Mouse (Mus musculus): ENCODE measurements at regions not wholly inside any gene's neighbourhood (a gene's known extent, or its start where the extent isn't known, plus 50 kb on each side); places are given as distances from the start of the nearest gene placed in this dataset.

- DNase-seq (ENCODE audit: low spot score): no peak
These were observed 135.6 kb downstream of the Rbm19 start for GRCm38 (mm10) chr5:120251697-120252401.

- DNase-seq (ENCODE audit: low spot score): no peak
These were observed 136.3 kb downstream of the Rbm19 start for GRCm38 (mm10) chr5:120252551-120252950.

GRCm38 (mm10) chr5:120262715-120263273, 146.5 kb downstream of the Rbm19 start:
- DNase-seq (ENCODE audit: low spot score): no peak

GRCm38 (mm10) chr5:120269416-120269860, 153.2 kb downstream of the Rbm19 start:
- DNase-seq (ENCODE audit: low spot score): no peak

- no peak for DNase-seq (ENCODE audit: low spot score)
These were observed 154.8 kb downstream of the Rbm19 start for GRCm38 (mm10) chr5:120270887-120271616.

DNA sequence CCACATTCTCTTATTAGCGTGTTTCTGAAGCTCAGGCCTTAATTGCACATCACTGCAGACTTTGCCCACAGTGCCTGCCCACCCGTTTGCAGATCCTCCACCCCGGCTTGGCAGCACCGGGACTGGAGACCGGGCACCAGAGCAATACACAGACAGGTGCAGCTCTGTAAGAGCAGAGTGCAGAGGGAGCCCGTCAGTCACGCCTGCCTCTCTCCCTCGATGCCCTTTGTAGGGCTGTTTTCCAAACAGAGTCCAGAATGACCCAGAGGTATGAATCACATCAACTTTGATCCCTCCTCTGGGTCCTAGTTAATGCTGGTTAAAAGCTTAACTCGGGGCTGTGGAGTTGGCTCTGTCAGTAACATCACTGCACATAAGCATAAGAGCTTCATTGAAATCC, 155.3 kb upstream of the Lhx5 start:
- no peak for DNase-seq (ENCODE audit: low spot score)

DNA sequence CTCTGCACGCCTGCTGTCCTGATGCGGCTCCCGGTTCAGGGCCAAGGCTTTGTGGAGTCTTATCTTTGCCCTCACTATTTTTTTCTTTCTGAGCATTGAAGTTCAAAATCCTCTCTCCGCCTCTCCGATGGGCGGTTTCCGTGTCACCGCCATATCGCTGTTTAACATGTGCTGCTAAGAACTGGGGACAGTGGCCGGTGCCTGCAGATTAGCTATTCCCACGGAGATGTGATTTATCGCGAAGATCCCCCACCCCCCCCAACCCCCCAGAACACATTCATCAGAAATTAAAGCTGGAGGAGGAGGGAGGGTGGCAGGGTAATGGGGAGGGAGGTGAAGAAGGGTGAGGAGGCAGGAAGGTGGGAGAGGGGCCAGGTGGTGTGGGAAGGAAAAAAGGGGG, 151.2 kb upstream of the Lhx5 start:
- no peak for DNase-seq (ENCODE audit: low spot score)

DNA sequence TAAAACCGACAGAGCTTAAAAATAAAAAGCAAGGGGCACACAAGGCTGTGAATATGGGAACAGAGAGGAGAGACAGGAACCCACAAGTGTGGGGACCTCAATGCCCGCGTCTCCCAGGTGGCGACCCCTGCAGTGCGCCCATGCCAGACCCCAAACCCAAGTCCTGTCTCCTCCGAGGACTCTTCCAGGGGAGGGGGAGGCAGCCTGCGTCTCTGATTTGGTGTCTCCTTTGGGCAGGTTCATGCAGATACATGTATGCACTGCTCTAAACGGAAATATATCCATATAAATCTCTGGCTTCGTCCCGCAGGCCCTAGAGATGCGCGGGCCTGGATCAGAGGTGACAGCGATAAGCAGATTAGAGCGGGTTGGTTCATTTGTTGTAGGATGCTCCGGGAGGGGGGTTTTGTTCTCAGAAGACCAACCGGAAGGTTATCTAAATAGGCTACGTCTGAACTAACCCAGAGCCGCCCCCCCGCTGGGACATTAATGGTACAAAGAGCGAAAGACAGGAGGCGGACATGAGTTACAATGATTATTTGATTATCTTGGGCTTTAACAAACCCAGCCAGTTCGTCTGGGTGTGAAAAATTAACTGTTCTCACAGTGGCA, 150.4 kb upstream of the Lhx5 start:
- no peak for DNase-seq (ENCODE audit: low spot score)

DNA sequence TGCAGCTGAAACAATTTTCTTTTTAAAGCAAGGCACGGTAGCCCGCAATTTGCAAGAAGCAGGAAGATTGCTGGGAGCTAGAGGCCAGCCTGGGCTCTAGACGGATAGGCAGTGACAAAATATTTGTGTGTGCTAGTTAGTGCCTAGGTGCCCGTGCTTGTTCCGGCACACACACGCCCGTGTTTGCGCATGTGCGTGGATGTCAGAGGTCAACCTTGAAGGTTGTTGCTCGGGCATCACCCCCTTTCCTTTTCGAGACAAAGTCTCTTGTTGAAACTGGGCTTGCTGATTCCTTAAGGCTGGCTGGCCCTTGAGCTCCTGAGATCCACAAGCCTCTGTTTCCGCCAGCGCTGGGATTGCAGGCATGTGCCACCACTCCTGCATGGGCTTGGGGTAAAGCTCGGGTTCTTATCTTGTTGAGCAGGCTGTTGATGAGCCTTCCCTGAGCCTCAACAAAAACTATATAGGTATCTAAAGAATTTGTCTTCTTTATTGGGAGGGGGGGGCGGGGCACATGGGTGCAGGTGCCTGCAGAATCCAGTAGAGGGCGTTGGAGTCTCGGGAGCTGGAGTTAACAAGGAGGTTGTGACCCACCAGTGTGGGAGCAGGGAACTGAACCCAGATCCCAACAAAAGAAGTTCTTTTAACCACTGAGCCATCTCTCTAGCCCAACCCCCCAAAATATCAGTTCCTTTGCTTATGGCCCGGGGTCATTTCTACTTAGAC, 149.5 kb upstream of the Lhx5 start:
- DNase-seq (ENCODE audit: low spot score): no peak

- no peak for DNase-seq (ENCODE audit: low spot score)
These were observed 146.9 kb upstream of the Lhx5 start for GRCm38 (mm10) chr5:120284625-120285024.

- no peak for DNase-seq (ENCODE audit: low spot score)
These were observed 146.5 kb upstream of the Lhx5 start for GRCm38 (mm10) chr5:120285036-120285435.

GRCm38 (mm10) chr5:120286787-120287186, 144.7 kb upstream of the Lhx5 start:
- no peak for DNase-seq (ENCODE audit: low spot score)

DNA sequence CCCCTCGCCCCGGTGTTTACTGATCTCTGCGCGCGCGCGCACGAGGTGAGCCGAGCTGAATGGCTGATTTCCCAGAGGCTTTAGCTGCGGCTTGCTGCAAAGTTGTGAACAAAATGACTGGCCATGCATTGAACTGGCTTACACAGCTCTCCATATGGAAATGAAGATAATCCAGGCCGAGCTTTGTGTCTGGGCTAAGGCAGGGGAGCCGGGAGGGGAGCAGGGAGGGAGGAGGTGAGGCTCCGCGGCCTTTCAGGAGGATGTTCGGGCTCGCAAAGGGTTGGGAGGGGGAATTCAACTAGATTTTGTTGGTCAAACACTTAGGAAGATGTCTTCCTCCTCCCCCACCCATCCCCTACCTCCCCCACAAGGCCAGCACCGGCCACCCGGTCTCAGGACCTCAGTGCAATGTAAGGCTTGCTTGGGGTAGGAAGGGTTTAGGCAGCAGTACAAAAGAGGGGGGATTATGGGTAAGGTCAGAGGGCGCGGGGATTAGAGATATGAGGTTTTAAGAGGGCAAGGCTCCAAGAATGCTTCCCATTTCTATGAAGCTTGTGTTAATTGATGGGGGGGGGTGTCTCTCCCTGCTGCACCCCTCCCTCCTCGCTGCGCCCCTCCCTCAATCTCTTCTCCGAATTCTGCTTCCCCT, 143.3 kb upstream of the Lhx5 start:
- DNase-seq (ENCODE audit: low spot score): no peak

GRCm38 (mm10) chr5:120294526-120295078, 136.9 kb upstream of the Lhx5 start:
- DNase-seq (ENCODE audit: low spot score): no peak

DNA sequence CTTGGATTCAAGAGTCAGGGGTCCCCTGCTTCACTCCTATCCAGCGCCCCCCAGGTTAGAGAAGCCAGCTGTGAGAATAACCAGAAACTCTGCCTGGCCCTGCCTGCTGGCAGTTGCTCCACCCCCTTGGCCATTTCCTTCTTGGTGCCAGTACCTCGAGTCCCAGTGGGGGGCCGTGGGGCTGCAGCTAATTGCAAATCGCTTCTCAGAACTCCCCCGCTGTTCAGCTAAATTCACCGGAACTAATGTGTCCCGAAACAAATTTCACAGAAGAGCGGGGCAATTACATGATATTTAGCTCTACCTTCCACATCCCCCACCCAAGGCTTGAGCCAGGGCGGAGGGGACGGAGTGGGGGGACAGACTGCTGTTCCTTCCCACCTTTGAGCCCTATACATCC, 134.3 kb upstream of the Lhx5 start:
- no peak for DNase-seq (ENCODE audit: low spot score)

DNA sequence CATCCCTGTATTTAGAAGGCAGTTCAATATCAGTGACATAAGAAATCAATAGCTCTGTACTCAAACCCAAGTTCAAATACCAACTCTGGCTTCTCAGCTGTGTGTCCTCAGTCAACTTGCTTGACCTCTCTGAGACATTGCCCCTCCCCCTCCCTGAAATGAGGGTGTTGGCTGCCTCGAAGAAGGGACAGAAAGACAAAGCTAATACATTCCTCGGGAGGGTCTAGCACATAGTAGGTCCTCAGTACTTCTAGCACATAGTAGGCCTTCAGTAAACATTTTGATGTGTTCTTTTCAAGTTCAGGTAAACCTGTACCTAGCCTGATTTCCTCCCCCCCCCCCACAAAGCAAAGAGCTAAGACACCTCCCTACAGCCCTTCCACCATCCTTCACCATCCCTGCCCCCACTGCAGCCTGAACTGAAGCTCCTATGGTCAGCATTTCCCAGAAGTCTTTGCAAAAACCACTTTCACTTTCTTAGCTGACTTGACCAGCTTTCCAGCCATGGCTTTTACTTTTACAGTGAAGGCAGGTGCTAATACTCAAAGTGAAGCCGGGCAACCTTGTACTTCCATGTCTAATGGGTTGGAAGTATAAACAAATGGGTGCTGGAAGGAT, 133.7 kb upstream of the Lhx5 start:
- no peak for DNase-seq (ENCODE audit: low spot score)

DNA sequence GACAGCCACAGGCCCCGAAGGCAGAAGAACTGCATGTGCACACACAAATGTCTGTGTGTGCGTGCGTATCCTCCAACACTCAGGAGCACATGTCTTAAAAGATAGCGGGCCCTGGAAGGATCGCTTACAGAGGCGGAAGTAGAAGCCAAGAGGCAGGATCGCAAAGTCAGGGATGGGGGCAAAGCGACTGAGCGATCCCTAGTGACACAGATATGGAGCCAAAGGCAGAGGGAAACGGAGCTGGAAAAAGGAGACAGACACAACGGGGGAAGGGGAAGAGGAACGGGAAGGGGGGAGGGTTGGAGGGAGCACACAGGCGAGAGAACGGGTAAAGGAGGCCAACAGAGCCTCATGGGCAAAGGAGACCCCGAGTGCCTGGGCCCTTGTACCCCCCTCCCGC, 129.8 kb upstream of the Lhx5 start:
- DNase-seq (ENCODE audit: low spot score): no peak

GRCm38 (mm10) chr5:120302307-120302706, 129.2 kb upstream of the Lhx5 start:
- DNase-seq (ENCODE audit: low spot score): no peak

DNA sequence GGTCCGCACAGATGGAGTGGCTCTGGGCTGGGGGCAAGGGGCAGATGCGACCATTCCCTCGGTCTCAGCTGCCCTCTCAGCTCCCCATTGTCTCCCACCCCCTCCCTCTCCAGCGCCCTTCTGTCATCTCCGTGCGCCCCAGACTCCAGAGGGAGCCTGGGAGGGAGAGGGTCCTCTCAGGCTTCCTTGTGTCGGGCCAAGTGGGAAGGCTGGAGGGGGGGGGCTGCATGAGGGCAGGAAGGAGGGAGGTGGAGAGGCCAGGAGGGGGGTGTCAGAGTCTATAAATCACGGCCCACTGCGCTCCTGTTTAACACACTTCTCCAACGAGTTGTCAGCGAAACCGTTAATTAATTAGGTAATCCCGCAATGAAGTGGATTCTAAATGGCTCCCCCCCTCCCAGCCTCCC, 127.2 kb upstream of the Lhx5 start:
- no peak for DNase-seq (ENCODE audit: low spot score)

GRCm38 (mm10) chr5:120312299-120312698, 119.2 kb upstream of the Lhx5 start:
- DNase-seq (ENCODE audit: low spot score): no peak

- DNase-seq (ENCODE audit: low spot score): no peak
These were observed 117.5 kb upstream of the Lhx5 start for GRCm38 (mm10) chr5:120313984-120314383.

Data from testis, postnatal 10 days (tissue).